Mouse (Mus musculus): ENCODE data around the gene Tcf7.

The Tcf7 gene

DNA sequence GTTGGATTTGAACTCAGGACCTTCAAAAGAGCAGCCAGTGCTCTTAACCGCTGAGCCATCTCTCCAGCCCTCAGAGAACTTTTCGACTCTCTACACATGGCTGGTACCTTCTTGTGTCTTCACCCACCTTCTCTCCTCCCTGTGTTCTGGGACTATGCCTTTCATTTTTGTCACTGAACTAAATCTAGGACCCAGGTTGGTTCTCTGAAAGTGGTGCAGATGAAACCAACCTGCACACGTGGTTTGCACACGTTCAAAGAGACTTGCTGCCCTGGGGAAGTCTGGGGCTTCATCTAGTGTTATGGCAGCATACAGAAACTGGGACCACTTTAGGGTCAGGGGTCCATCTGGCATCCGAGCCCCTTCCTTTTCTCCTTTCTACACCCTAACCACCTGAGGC lies 15.5 kb downstream of the Tcf7 start:
- no peak for DNase-seq

DNA sequence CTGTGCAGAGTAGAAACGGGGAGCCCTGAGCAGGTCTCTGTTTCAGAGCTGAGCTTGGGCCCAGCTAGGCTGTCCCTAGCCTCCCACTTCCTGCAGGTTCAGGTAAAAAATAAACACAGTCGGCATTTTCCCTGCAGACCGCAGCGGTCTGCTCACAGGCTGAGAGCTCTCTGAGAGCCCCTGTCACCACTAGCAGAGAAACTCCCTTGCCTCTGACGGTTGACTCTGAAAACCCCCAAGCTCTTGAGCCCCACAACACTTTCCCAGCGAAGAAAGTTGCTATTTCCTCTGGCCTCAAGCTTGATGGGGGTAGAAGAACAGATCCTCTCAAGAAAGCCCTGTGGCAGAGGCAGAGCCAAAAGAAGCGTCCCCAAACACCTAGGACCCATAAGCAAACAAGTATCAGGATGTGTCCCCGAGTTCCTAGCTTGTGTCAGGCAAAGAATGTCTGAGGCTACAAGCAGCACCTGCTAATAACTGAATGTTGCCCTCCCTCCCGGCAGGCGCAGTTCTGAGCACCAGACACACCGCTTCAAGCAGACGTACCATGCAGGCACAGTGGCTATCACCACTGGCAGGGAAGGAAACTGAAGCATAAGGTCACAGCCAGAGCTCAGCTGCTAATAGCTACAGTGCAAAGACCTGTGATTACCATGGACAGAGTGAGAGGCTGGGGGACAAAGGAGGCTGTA lies 17.1 kb downstream of the Tcf7 start:
- no peak for DNase-seq

- no peak for DNase-seq
Observed at GRCm38 (mm10) chr11:52264871-52265270, 17.9 kb downstream of the Tcf7 start.

DNA sequence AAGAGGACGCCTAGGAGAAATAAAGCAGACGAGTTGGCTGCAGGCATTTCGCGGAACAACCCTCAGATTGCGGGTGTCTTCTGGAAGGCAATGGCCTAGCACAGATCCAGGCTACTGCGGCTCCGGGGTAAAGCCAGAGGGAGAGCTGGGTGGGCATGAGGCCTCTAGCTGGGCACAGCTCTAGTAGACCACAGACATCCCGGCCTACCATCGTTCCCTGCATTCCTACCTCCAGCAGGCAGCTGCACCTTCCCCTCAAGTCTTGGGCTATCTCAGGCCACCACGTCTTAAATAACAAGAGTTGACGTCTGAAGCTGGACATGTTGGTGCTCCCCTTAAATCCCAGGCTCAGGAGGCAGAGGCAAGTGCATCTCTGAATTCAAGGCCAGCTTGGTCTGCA lies 20.5 kb downstream of the Tcf7 start:
- DNase-seq: no peak

DNA sequence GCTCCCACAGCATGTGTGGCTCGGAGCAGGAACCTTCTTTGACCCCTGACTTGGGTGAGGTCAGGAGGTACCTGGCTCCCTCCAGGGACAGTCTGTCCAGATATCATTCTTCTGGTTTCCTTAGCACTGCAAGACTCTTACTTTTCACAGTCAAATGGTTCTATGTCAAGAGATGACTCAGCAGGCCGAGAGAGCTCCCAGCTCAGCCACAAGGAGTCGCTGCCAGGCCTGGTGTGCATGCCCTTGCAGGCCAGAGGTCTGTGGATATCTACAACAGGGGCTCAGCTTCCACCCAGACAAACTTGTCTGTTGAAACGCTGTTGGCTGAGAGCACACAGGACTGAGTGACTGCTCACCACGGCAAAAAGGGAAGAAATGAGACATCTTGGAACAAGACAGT lies 20.9 kb downstream of the Tcf7 start:
- DNase-seq: peak; percentile 80

DNA sequence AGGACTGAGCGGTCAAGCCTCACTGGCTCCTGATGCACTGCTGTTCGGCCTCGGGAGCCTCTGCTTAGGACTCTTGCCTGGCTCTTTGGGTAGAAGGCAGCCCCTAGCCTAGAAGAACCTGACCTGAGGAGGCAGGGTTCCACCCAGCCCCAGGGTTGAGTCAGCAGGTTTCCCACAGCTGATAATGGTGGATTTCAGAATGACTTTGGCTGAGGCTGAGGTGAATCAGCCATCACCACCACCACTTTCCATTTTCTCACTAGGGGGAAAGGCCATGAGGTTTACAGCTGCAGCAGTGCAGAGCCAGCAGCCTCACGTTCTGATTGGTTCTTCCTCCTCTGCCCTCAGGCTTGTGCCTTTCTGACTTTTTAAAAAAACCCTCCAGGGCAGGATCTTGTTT lies 21.9 kb downstream of the Tcf7 start:
- no peak for DNase-seq

GRCm38 (mm10) chr11:52258711-52259110 lies 24.1 kb downstream of the Tcf7 start:
- DNase-seq: no peak

DNA sequence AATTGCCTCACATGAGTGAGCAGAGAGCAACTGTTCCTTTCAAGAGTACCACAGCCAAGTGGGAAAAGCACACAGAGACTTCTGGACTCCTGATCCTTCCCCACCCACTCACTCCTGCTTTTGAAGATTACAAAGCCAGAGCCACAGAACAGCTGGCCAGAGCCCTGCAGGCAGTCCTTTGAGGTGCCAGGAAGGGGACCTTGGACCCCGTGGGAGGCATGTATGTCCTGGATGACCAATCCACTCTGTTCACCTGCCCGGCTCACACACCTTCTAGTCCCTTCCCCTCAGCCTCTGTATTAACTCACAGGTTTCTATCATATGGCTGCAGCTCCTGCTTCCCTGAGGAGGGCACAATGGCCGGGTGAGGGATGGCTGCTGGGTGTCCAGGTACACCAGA lies 25.4 kb downstream of the Tcf7 start:
- DNase-seq: no peak

- no peak for DNase-seq
Observed at GRCm38 (mm10) chr11:52255077-52255476, 27.7 kb downstream of the Tcf7 start.

GRCm38 (mm10) chr11:52253674-52254375 lies 29.0 kb downstream of the Tcf7 start:
- DNase-seq: peak; percentile 83

DNA sequence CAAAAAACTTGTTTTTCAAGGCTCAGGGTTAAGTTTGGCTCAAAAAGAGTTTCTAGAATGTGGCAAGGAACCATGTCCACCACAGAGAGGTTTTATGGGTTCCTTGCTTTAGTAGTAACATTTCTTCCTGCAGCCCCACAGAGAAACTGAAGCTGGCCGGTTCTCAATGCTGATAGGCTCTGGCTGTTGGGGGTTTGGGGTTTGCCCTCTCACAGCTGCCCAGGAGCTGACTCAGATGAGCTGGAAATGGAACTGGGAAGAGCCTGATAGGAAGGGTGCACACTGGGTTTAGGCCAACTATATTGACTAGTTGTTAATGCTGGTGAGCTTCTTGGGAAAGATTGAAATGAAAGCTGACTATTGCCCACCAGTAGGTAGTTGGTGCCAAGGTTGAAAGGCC lies 30.1 kb downstream of the Tcf7 start:
- DNase-seq: no peak

DNA sequence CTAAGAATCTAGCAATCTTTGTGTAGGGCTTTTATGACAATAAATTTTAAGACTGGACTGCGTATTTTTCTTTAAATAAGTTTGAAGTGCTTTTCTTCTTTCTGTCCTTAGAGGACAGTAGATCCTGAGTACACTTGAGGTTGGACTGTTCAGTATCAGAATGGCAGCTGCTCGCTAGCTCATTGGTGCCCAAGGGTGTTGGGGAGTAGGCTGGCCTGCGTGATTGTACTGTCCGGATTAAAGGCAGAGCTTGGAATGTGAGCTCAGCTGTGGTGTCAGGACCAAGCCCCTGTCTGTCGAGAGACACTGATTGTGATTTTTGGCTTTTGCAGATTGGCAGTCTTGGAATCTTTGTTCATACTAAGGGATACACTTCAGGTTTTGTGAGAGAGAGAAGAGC lies 31.0 kb downstream of the Tcf7 start:
- DNase-seq: no peak

DNA sequence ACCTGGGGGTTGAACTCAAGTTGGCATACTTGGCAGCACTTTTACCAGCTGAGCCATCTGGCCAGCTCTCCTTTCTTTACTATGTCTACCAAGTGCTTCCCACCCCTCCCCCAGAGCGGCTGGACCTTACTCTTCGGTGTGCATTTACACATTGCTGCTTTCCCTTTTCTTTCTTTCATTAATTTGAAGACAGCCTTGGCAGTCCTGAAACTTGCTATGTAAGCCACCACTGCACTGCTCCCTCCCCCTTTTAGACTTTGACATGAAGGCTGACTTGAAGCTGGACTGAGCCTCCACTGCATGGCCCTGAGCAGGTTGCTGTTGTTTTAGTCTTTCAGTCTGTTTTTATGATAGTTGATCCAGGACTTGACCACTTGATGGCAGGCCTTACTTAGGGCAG lies 33.4 kb downstream of the Tcf7 start:
- peak; percentile 70 for DNase-seq

DNA sequence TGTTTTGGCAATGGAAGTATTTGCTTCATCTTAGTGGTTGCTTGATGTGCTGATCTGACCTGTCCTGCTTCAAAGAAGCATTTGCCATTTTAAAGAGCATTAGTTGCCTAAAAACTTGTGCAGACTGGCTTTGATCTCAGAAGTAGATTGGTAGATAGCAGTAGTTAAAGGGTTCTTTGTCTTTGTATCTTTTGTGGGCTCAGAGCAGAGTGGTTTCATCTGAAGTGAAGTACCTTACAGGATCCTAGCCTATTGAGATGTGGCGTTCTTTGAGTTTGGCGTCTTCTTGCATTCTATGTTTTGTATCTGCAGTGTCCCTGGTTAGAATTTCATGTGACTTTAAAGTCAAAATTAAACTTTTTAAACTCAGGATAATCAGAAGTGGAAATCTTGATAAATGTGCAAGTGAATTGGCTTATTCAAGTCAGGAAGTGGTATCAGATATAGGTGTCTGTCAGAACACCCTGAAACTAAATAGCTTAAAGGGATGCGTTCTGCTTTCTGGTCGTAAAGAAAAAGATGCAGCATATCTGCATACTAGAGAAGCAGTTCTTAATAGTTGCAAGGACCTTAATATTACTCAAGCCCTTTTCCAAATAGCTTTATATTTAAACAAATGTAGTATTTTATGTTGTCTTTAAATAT lies 41.8 kb downstream of the Tcf7 start:
- no peak for DNase-seq

DNA sequence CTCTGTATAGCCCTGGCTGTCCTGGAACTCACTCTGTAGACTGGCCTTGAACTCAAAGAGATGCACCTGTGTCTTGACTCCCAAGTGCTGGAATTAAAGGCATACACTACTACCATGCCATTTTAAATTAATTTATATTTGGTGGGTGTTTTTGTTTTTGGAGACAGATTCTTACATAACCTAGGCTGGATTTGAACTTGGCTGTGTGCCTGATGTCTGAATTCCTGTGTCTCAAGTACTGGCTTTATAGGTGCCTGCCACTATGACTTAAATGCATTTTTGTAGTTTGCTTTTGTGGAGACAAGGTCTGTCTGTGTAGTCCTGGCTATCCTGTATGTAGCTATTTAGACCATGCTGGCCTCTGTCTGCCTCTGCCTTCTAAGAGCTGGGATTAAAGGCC lies 48.3 kb downstream of the Tcf7 start:
- DNase-seq: no peak

GRCm38 (mm10) chr11:52233906-52234305 lies 48.9 kb downstream of the Tcf7 start:
- DNase-seq: no peak

GRCm38 (mm10) chr11:52233043-52233653 lies 49.7 kb downstream of the Tcf7 start:
- DNase-seq: no peak

- DNase-seq: peak; percentile 96
Observed at GRCm38 (mm10) chr11:52231606-52232541, 50.9 kb downstream of the Tcf7 start, which contains the start of gene Skp1a. Skp1a (plus strand) TSS chr11:52231995.

GRCm38 (mm10) chr11:52230694-52231093 lies 52.1 kb downstream of the Tcf7 start:
- no peak for DNase-seq

- DNase-seq: no peak
Observed at GRCm38 (mm10) chr11:52228722-52229448, 53.9 kb downstream of the Tcf7 start.

- no peak for DNase-seq
Observed at GRCm38 (mm10) chr11:52227466-52228226, 55.2 kb downstream of the Tcf7 start.

All from kidney, postnatal 10 days (tissue).